Mouse (Mus musculus) right cerebral cortex, postnatal 10 days (tissue): ENCODE results near the gene Wdr89.

Source experiments
- DNase-seq, 2 experiments: peaks; one replicate each; pipeline ENCODE4 v3.0.0; 2021; ENCODE audit warnings: low spot score in 2 of 2

The Wdr89 gene

GRCm38 (mm10) chr12:75668916-75669257 is 450 bp downstream of the Wdr89 start:
- no peak for DNase-seq

GRCm38 (mm10) chr12:75668221-75668620 is 1.1 kb downstream of the Wdr89 start:
- no peak for DNase-seq

- DNase-seq: no peak
Observed at GRCm38 (mm10) chr12:75666939-75667338, 2.4 kb downstream of the Wdr89 start.

- DNase-seq: no peak
Observed at GRCm38 (mm10) chr12:75664516-75664810, 4.9 kb downstream of the Wdr89 start.

- no peak for DNase-seq
Observed at GRCm38 (mm10) chr12:75663646-75664515, 5.5 kb downstream of the Wdr89 start.

GRCm38 (mm10) chr12:75662376-75662775 is 7.0 kb downstream of the Wdr89 start:
- DNase-seq: no peak

- no peak for DNase-seq
Observed at GRCm38 (mm10) chr12:75658403-75658802, 10.9 kb downstream of the Wdr89 start.

GRCm38 (mm10) chr12:75656580-75656979 is 12.8 kb downstream of the Wdr89 start:
- DNase-seq: peak; percentile 64 to 70

- no peak for DNase-seq
Observed at GRCm38 (mm10) chr12:75654247-75654801, 15.0 kb downstream of the Wdr89 start.

GRCm38 (mm10) chr12:75649706-75650093 is 19.6 kb downstream of the Wdr89 start:
- no peak for DNase-seq

- peak; percentile 40 to 78 for DNase-seq
Observed at GRCm38 (mm10) chr12:75649058-75649705, 20.2 kb downstream of the Wdr89 start.

GRCm38 (mm10) chr12:75648281-75648680 is 21.1 kb downstream of the Wdr89 start:
- DNase-seq: peak in 1 of 2 experiments; percentile 39

- no peak for DNase-seq
Observed at GRCm38 (mm10) chr12:75647663-75648062, 21.7 kb downstream of the Wdr89 start.

- no peak for DNase-seq
Observed at GRCm38 (mm10) chr12:75645780-75646179, 23.6 kb downstream of the Wdr89 start.

- no peak for DNase-seq
Observed at GRCm38 (mm10) chr12:75641726-75642125, 27.6 kb downstream of the Wdr89 start.

GRCm38 (mm10) chr12:75638345-75638744 is 31.0 kb downstream of the Wdr89 start:
- DNase-seq: no peak

GRCm38 (mm10) chr12:75637103-75637502 is 32.2 kb downstream of the Wdr89 start:
- no peak for DNase-seq

- DNase-seq: no peak
Observed at GRCm38 (mm10) chr12:75635771-75636430, 33.4 kb downstream of the Wdr89 start.

- DNase-seq: no peak
Observed at GRCm38 (mm10) chr12:75629618-75630017, 39.7 kb downstream of the Wdr89 start.

GRCm38 (mm10) chr12:75623292-75623691 is 46.0 kb downstream of the Wdr89 start:
- DNase-seq: no peak

GRCm38 (mm10) chr12:75622835-75623234 is 46.5 kb downstream of the Wdr89 start:
- DNase-seq: no peak

- no peak for DNase-seq
Observed at GRCm38 (mm10) chr12:75616841-75617240, 52.5 kb downstream of the Wdr89 start.
